Mouse (Mus musculus): ENCODE data around the gene Frrs1l. TPM values are rescaled to one million over a fixed set of nuclear protein-coding genes. Genes with fewer than 3 reads are reported as not detected.

The Frrs1l gene
- polyA plus RNA-seq, 1 experiment from 2014 or later = 0.39 TPM

GRCm38 (mm10) chr4:57016366-57017171 lies 26.4 kb upstream of the Frrs1l start:
- Histone ChIP-seq H3K9ac (ENCODE audit: low read depth, low read length) (no peak overlapping the region), H3K36me3 (ENCODE audit: control insufficient read depth, insufficient read depth, low read length) (no peaks in the 10 kb centered on the region), H3K27me3 (replicated peaks; ENCODE audit: control insufficient read depth, insufficient read depth, low read length) (no peaks in the 10 kb centered on the region), H3K4me2 (ENCODE audit: low read depth, low read length) (no peak overlapping the region), H3K27ac (ENCODE audit: low read length) (no peak overlapping the region), H3K4me1 (ENCODE audit: control insufficient read depth, insufficient read depth, low read length) (0 out of 2 replicates have a peak, but pooled peaks cover 4% of the 10 kb centered on the region), H3K4me3 (ENCODE audit: low read length) (no peak overlapping the region), H3K9me3 (ENCODE audit: control insufficient read depth, low read length) (no peaks in the 10 kb centered on the region)
- WGBS = 47% methylated on average over 18 of the region's 18 CpGs
- no peak for ATAC-seq

GRCm38 (mm10) chr4:57015032-57015431 lies 24.8 kb upstream of the Frrs1l start:
- WGBS = 82% methylated on average over 5 of the region's 5 CpGs
- no peak for ATAC-seq
- 0 out of 2 replicates have a peak, but pooled peaks cover 4% of the 10 kb centered on the region for H3K4me1 ChIP-seq (ENCODE audit: control insufficient read depth, insufficient read depth, low read length)

GRCm38 (mm10) chr4:57011454-57012046 lies 21.4 kb upstream of the Frrs1l start:
- no peak overlapping the region for H3K4me3 ChIP-seq (ENCODE audit: low read length)
- ATAC-seq = peak; percentile 72; the same call in 1 of the 2 replicates
- WGBS = 62% methylated on average over 8 of the region's 8 CpGs

More at GRCm38 (mm10) chr4:57015032-57015431, 24.8 kb upstream of the Frrs1l start:
- no peak overlapping the region for H3K9ac ChIP-seq (ENCODE audit: low read depth, low read length)
- H3K4me2 ChIP-seq (ENCODE audit: low read depth, low read length) = no peak overlapping the region
- H3K36me3 ChIP-seq (ENCODE audit: control insufficient read depth, insufficient read depth, low read length) = no peaks in the 10 kb centered on the region
- H3K27ac ChIP-seq (ENCODE audit: low read length) = no peak overlapping the region
- H3K27me3 ChIP-seq (replicated peaks; ENCODE audit: control insufficient read depth, insufficient read depth, low read length) = no peaks in the 10 kb centered on the region
- H3K4me3 ChIP-seq (ENCODE audit: low read length) = no peak overlapping the region
- H3K9me3 ChIP-seq (ENCODE audit: control insufficient read depth, low read length) = no peaks in the 10 kb centered on the region

GRCm38 (mm10) chr4:57010919-57011318 lies 20.7 kb upstream of the Frrs1l start:
- Histone ChIP-seq H3K36me3 (ENCODE audit: control insufficient read depth, insufficient read depth, low read length) (no peaks in the 10 kb centered on the region), H3K4me3 (ENCODE audit: low read length) (no peak overlapping the region), H3K27me3 (replicated peaks; ENCODE audit: control insufficient read depth, insufficient read depth, low read length) (no peaks in the 10 kb centered on the region), H3K9me3 (ENCODE audit: control insufficient read depth, low read length) (no peaks in the 10 kb centered on the region), H3K9ac (ENCODE audit: low read depth, low read length) (no peak overlapping the region), H3K27ac (ENCODE audit: low read length) (no peak overlapping the region), H3K4me1 (ENCODE audit: control insufficient read depth, insufficient read depth, low read length) (no peaks in the 10 kb centered on the region), H3K4me2 (ENCODE audit: low read depth, low read length) (no peak overlapping the region)
- 20% methylated on average over 6 of the region's 6 CpGs for WGBS
- no peak for ATAC-seq

More at GRCm38 (mm10) chr4:57011454-57012046, 21.4 kb upstream of the Frrs1l start:
- no peak overlapping the region for H3K27ac ChIP-seq (ENCODE audit: low read length)
- H3K4me1 ChIP-seq (ENCODE audit: control insufficient read depth, insufficient read depth, low read length) = no peaks in the 10 kb centered on the region
- H3K27me3 ChIP-seq (replicated peaks; ENCODE audit: control insufficient read depth, insufficient read depth, low read length) = no peaks in the 10 kb centered on the region
- no peak overlapping the region for H3K9ac ChIP-seq (ENCODE audit: low read depth, low read length)
- no peaks in the 10 kb centered on the region for H3K9me3 ChIP-seq (ENCODE audit: control insufficient read depth, low read length)
- H3K36me3 ChIP-seq (ENCODE audit: control insufficient read depth, insufficient read depth, low read length) = no peaks in the 10 kb centered on the region
- H3K4me2 ChIP-seq (ENCODE audit: low read depth, low read length) = no peak overlapping the region

- H3K27me3 ChIP-seq (replicated peaks; ENCODE audit: control insufficient read depth, insufficient read depth, low read length) = no peaks in the 10 kb centered on the region
- WGBS = 55% methylated on average over 5 of the region's 5 CpGs
- no peak overlapping the region for H3K27ac ChIP-seq (ENCODE audit: low read length)
- no peaks in the 10 kb centered on the region for H3K4me1 ChIP-seq (ENCODE audit: control insufficient read depth, insufficient read depth, low read length)
- H3K36me3 ChIP-seq (ENCODE audit: control insufficient read depth, insufficient read depth, low read length) = no peaks in the 10 kb centered on the region
- no peak overlapping the region for H3K4me3 ChIP-seq (ENCODE audit: low read length)
- no peaks in the 10 kb centered on the region for H3K9me3 ChIP-seq (ENCODE audit: control insufficient read depth, low read length)
- ATAC-seq = no peak
- no peak overlapping the region for H3K4me2 ChIP-seq (ENCODE audit: low read depth, low read length)
- no peak overlapping the region for H3K9ac ChIP-seq (ENCODE audit: low read depth, low read length)
These were observed 20.2 kb upstream of the Frrs1l start for GRCm38 (mm10) chr4:57010425-57010824.

- ATAC-seq = no peak
- no peak overlapping the region for H3K4me2 ChIP-seq (ENCODE audit: low read depth, low read length)
- no peak overlapping the region for H3K4me3 ChIP-seq (ENCODE audit: low read length)
- WGBS = 70% methylated on average over 9 of the region's 9 CpGs
- H3K36me3 ChIP-seq (ENCODE audit: control insufficient read depth, insufficient read depth, low read length) = no peaks in the 10 kb centered on the region
- H3K27ac ChIP-seq (ENCODE audit: low read length) = no peak overlapping the region
- no peak overlapping the region for H3K9ac ChIP-seq (ENCODE audit: low read depth, low read length)
- no peaks in the 10 kb centered on the region for H3K4me1 ChIP-seq (ENCODE audit: control insufficient read depth, insufficient read depth, low read length)
- no peaks in the 10 kb centered on the region for H3K9me3 ChIP-seq (ENCODE audit: control insufficient read depth, low read length)
- H3K27me3 ChIP-seq (replicated peaks; ENCODE audit: control insufficient read depth, insufficient read depth, low read length) = no peaks in the 10 kb centered on the region
These were observed 17.5 kb upstream of the Frrs1l start for GRCm38 (mm10) chr4:57007717-57008116.

GRCm38 (mm10) chr4:57005011-57005410 lies 14.8 kb upstream of the Frrs1l start:
- no peak overlapping the region for H3K4me3 ChIP-seq (ENCODE audit: low read length)
- no peaks in the 10 kb centered on the region for H3K27me3 ChIP-seq (replicated peaks; ENCODE audit: control insufficient read depth, insufficient read depth, low read length)
- no peaks in the 10 kb centered on the region for H3K36me3 ChIP-seq (ENCODE audit: control insufficient read depth, insufficient read depth, low read length)
- no peaks in the 10 kb centered on the region for H3K4me1 ChIP-seq (ENCODE audit: control insufficient read depth, insufficient read depth, low read length)
- ATAC-seq = no peak
- no peak overlapping the region for H3K9ac ChIP-seq (ENCODE audit: low read depth, low read length)
- H3K27ac ChIP-seq (ENCODE audit: low read length) = no peak overlapping the region
- H3K4me2 ChIP-seq (ENCODE audit: low read depth, low read length) = no peak overlapping the region
- no peaks in the 10 kb centered on the region for H3K9me3 ChIP-seq (ENCODE audit: control insufficient read depth, low read length)
- WGBS = 72% methylated on average over 8 of the region's 8 CpGs

GRCm38 (mm10) chr4:57003886-57004285 lies 13.7 kb upstream of the Frrs1l start:
- Histone ChIP-seq H3K36me3 (ENCODE audit: control insufficient read depth, insufficient read depth, low read length) (no peaks in the 10 kb centered on the region), H3K9me3 (ENCODE audit: control insufficient read depth, low read length) (no peaks in the 10 kb centered on the region), H3K27ac (ENCODE audit: low read length) (no peak overlapping the region), H3K4me1 (ENCODE audit: control insufficient read depth, insufficient read depth, low read length) (no peaks in the 10 kb centered on the region), H3K4me3 (ENCODE audit: low read length) (no peak overlapping the region), H3K27me3 (replicated peaks; ENCODE audit: control insufficient read depth, insufficient read depth, low read length) (no peaks in the 10 kb centered on the region), H3K4me2 (ENCODE audit: low read depth, low read length) (no peak overlapping the region), H3K9ac (ENCODE audit: low read depth, low read length) (no peak overlapping the region)
- WGBS = 85% methylated on average over 8 of the region's 8 CpGs
- no peak for ATAC-seq

GRCm38 (mm10) chr4:57002751-57003150 lies 12.6 kb upstream of the Frrs1l start:
- ATAC-seq = no peak
- no peaks in the 10 kb centered on the region for H3K27me3 ChIP-seq (replicated peaks; ENCODE audit: control insufficient read depth, insufficient read depth, low read length)
- no peaks in the 10 kb centered on the region for H3K9me3 ChIP-seq (ENCODE audit: control insufficient read depth, low read length)
- H3K4me1 ChIP-seq (ENCODE audit: control insufficient read depth, insufficient read depth, low read length) = no peaks in the 10 kb centered on the region
- no peak overlapping the region for H3K27ac ChIP-seq (ENCODE audit: low read length)
- H3K9ac ChIP-seq (ENCODE audit: low read depth, low read length) = no peak overlapping the region
- no peak overlapping the region for H3K4me2 ChIP-seq (ENCODE audit: low read depth, low read length)
- no peaks in the 10 kb centered on the region for H3K36me3 ChIP-seq (ENCODE audit: control insufficient read depth, insufficient read depth, low read length)
- no peak overlapping the region for H3K4me3 ChIP-seq (ENCODE audit: low read length)
- 48% methylated on average over 3 of the region's 3 CpGs for WGBS

All from intestine, embryonic 16.5 days (tissue).